Mouse (Mus musculus) thymus, adult 2 months (tissue): ENCODE data around the gene Cmtr1. TPM values are rescaled to one million over a fixed set of nuclear protein-coding genes. Genes with fewer than 3 reads are reported as not detected.
A peak's percentile ranks its signal among the peaks of the same experiment; 100 is the strongest.

ENCODE experiments used
- DNase-seq: peaks from one replicate; pipeline ENCODE4 v3.0.0; 2021
- H3K27ac ChIP-seq: fragments of 200-500 bp; 2 replicates; pipeline ENCODE4 v1.5.1; 2012; ENCODE audit warnings: low read length, control low read depth; ENCODE audit not compliant: control insufficient read depth, insufficient read depth
- H3K27me3 ChIP-seq: fragments of 200-500 bp; 2 replicates; pipeline ENCODE4 v1.6.1; 2012; ENCODE audit warnings: mild to moderate bottlenecking, low read length, moderate library complexity, mixed read lengths; ENCODE audit not compliant: control insufficient read depth, insufficient read depth
- H3K36me3 ChIP-seq: fragments of 200-500 bp; 2 replicates; pipeline ENCODE4 v1.6.1; 2012; ENCODE audit warnings: mild to moderate bottlenecking, low read length, moderate library complexity; ENCODE audit not compliant: control insufficient read depth, insufficient read depth
- H3K4me1 ChIP-seq: fragments of 200-500 bp; replicated peaks from 2 replicates; pipeline ENCODE4 v1.6.1; 2012; ENCODE audit warnings: low read length; ENCODE audit not compliant: control insufficient read depth, insufficient read depth
- H3K4me3 ChIP-seq: fragments of 200-500 bp; 2 replicates; pipeline ENCODE4 v1.5.1; 2012; ENCODE audit warnings: mild to moderate bottlenecking, low read length, control low read depth, moderate library complexity; ENCODE audit not compliant: control insufficient read depth, insufficient read depth
- CTCF ChIP-seq: fragments of 200-500 bp; IDR thresholded peaks from 2 replicates; pipeline ENCODE4 v1.5.1; 2012; ENCODE audit warnings: mild to moderate bottlenecking, control low read depth, low read length, moderate library complexity, borderline replicate concordance; ENCODE audit not compliant: control insufficient read depth, poor library complexity, insufficient read depth; ENCODE audit errors: extremely low read depth
- POLR2A ChIP-seq: fragments of 200-500 bp; IDR thresholded peaks from 2 replicates; pipeline ENCODE4 v1.6.1; 2012; ENCODE audit warnings: mild to moderate bottlenecking, low read length, control low read depth, moderate library complexity; ENCODE audit not compliant: control insufficient read depth, poor library complexity, insufficient read depth; ENCODE audit errors: extremely low read depth
- WGBS: fragments of 180-500 bp; shearing (Covaris S2); methylation state at CpG from one replicate; pipeline ENCODE4 v1.1.7; 2018; 5-methylcytosine and 5-hydroxymethylcytosine counted together
- polyA plus RNA-seq: library from polyadenylated mRNA; depleted of rRNA; stranded (reverse); fragments of >200 nt; gene quantifications from 2 replicates; pipeline ENCODE4 v1.2.3, GENCODE M21; 2012

The Cmtr1 gene
- polyA plus RNA-seq, 1 experiment: 53.9 TPM

GRCm38 (mm10) chr17:29686771-29687170, 26.4 kb downstream of the Cmtr1 start:
- Histone ChIP-seq H3K27me3 (no peaks in the 10 kb centered on the region), H3K4me1 (no peaks in the 10 kb centered on the region), H3K4me3 (no peak overlapping the region), H3K27ac (no peak overlapping the region), H3K36me3 (peaks cover 72% of the 10 kb centered on the region)
- DNase-seq: no peak
- WGBS: 98% methylated on average over 5 of the region's 5 CpGs
- TF ChIP-seq CTCF (no peak), POLR2A (no peak)

- H3K36me3 ChIP-seq: peaks cover 66% of the 10 kb centered on the region
- no peak overlapping the region for H3K4me3 ChIP-seq
- no peak overlapping the region for H3K27ac ChIP-seq
- WGBS: 96% methylated on average over 6 of the region's 6 CpGs
- no peak for DNase-seq
- TF ChIP-seq CTCF (no peak), POLR2A (no peak)
- H3K27me3 ChIP-seq: no peaks in the 10 kb centered on the region
- no peaks in the 10 kb centered on the region for H3K4me1 ChIP-seq
Observed at GRCm38 (mm10) chr17:29687373-29687772, 27.0 kb downstream of the Cmtr1 start.

- 99% methylated on average over 10 of the region's 10 CpGs for WGBS
- TF ChIP-seq CTCF: no peak
- TF ChIP-seq POLR2A: no peak
- Histone ChIP-seq H3K4me1 (peaks cover 5% of the 10 kb centered on the region), H3K27ac (no peak overlapping the region), H3K36me3 (peaks cover 60% of the 10 kb centered on the region), H3K27me3 (no peaks in the 10 kb centered on the region), H3K4me3 (no peak overlapping the region)
- no peak for DNase-seq
Observed at GRCm38 (mm10) chr17:29688610-29689009, 28.2 kb downstream of the Cmtr1 start.

- no peak for DNase-seq
- H3K27ac ChIP-seq: no peak overlapping the region
- H3K4me1 ChIP-seq: peaks cover 16% of the 10 kb centered on the region
- 97% methylated on average over 6 of the region's 6 CpGs for WGBS
- no peak overlapping the region for H3K4me3 ChIP-seq
- H3K36me3 ChIP-seq: peaks cover 52% of the 10 kb centered on the region
- no peaks in the 10 kb centered on the region for H3K27me3 ChIP-seq
- TF ChIP-seq POLR2A (no peak), CTCF (no peak)
Observed at GRCm38 (mm10) chr17:29690257-29690656, 29.9 kb downstream of the Cmtr1 start.

- Histone ChIP-seq H3K4me1 (peaks cover 16% of the 10 kb centered on the region), H3K36me3 (peaks cover 51% of the 10 kb centered on the region), H3K27ac (no peak overlapping the region), H3K4me3 (no peak overlapping the region), H3K27me3 (no peaks in the 10 kb centered on the region)
- WGBS: 95% methylated on average over 2 of the region's 2 CpGs
- no peak for DNase-seq
- TF ChIP-seq CTCF (no peak), POLR2A (no peak)
Observed at GRCm38 (mm10) chr17:29692827-29693226, 32.4 kb downstream of the Cmtr1 start.

- no peak for TF ChIP-seq POLR2A
- TF ChIP-seq CTCF: no peak
- 6% methylated on average over 2 of the region's 2 CpGs for WGBS
- no peak overlapping the region for H3K27ac ChIP-seq
Observed at GRCm38 (mm10) chr17:29693571-29693970, 33.2 kb downstream of the Cmtr1 start.

GRCm38 (mm10) chr17:29694516-29694915, 34.1 kb downstream of the Cmtr1 start:
- whole genome bisulfite sequencing: 93% methylated on average over 4 of the region's 4 CpGs
- peaks cover 16% of the 10 kb centered on the region for H3K4me1 ChIP-seq

More at GRCm38 (mm10) chr17:29693571-29693970, 33.2 kb downstream of the Cmtr1 start:
- Histone ChIP-seq H3K4me1 (peaks cover 16% of the 10 kb centered on the region), H3K36me3 (peaks cover 51% of the 10 kb centered on the region), H3K27me3 (no peaks in the 10 kb centered on the region), H3K4me3 (no peak overlapping the region)
- peak; percentile 81 for DNase-seq

More at GRCm38 (mm10) chr17:29694516-29694915, 34.1 kb downstream of the Cmtr1 start:
- Histone ChIP-seq H3K27ac (no peak overlapping the region), H3K4me3 (no peak overlapping the region), H3K27me3 (no peaks in the 10 kb centered on the region), H3K36me3 (peaks cover 58% of the 10 kb centered on the region)
- no peak for DNase-seq
- TF ChIP-seq POLR2A (no peak), CTCF (no peak)
